Comparison of ENCODE assay signal across 30 mouse cellular contexts in genomic region chr6:60819272-60819671, GRCm38 (mm10).
"Had no signal": no experiment of that assay in that cellular context is flagged by ENCODE, and none has a peak within 500 bp of the region (broad histone marks: within the 10 kb centered on the region; RNA-seq: fewer than 3 reads in every experiment).

No protein-coding gene starts in this region.

- H3K27ac ChIP-seq: limb, embryonic 10.5 days; limb, embryonic 12.5 days; limb, embryonic 13.5 days; limb, embryonic 15.5 days; liver, embryonic 12.5 days; liver, embryonic 13.5 days; liver, embryonic 14.5 days; liver, embryonic 15.5 days; lung, embryonic 15.5 days; macrophage; midbrain, embryonic 10.5 days; midbrain, embryonic 12.5 days; midbrain, embryonic 13.5 days; midbrain, embryonic 15.5 days; neural tube, embryonic 12.5 days had no signal

- ATAC-seq: liver, embryonic 12.5 days; liver, postnatal 0 days; lung, postnatal 0 days; midbrain, embryonic 13.5 days; midbrain, embryonic 15.5 days; midbrain, embryonic 16.5 days had no signal

- DNase-seq: left cerebral cortex, postnatal 4 days; liver; liver, embryonic 13.5 days; liver, postnatal 0 days; lung, adult 18-20 months; lung, adult 2 months; lung, embryonic 14.5 days; lung, postnatal 10 days; lung, postnatal 14 days; lung, postnatal 36 days; lung, postnatal 4 days; midbrain, embryonic 14.5 days had no signal

- H3K4me3 ChIP-seq: limb, embryonic 10.5 days; limb, embryonic 12.5 days; limb, embryonic 13.5 days; limb, embryonic 15.5 days; liver, embryonic 12.5 days; liver, embryonic 13.5 days; liver, embryonic 15.5 days; lung, embryonic 15.5 days; megakaryocyte, embryonic 14.5 days; midbrain, embryonic 10.5 days; midbrain, embryonic 12.5 days; midbrain, embryonic 13.5 days; midbrain, embryonic 15.5 days; myocyte; neural tube, embryonic 12.5 days had no signal

- H3K27me3 ChIP-seq: limb, embryonic 12.5 days; limb, embryonic 13.5 days; limb, embryonic 15.5 days; liver, embryonic 12.5 days; liver, embryonic 13.5 days; liver, embryonic 15.5 days; lung, embryonic 15.5 days; megakaryocyte, embryonic 14.5 days; midbrain, embryonic 12.5 days; midbrain, embryonic 13.5 days; midbrain, embryonic 15.5 days; neural tube, embryonic 12.5 days had no signal
